Mouse (Mus musculus) thymus, postnatal 0 days (tissue): ENCODE measurements around the gene Phyh. TPM values are rescaled to one million over a fixed set of nuclear protein-coding genes. Genes with fewer than 3 reads are reported as not detected.

Experiments
- polyA plus RNA-seq: library from polyadenylated mRNA; unstranded; fragments of >200 nt; fragmentation: Nextera tagmentation; extraction: Ambion mirVana; gene quantifications from 2 replicates; pipeline ENCODE4 v1.2.1, GENCODE M21; 2015

The Phyh gene
- polyA plus RNA-seq, 1 experiment from 2014 or later: 20.3 TPM

Other genes with a start within 250 kb of the Phyh start
- gene Bend7, start 201.2 kb upstream of the Phyh start, polyA plus RNA-seq: 0.68 and 0.94 TPM in 2 replicates
- gene Sephs1, start 37.5 kb upstream of the Phyh start, polyA plus RNA-seq: 56.7 and 57.1 TPM in 2 replicates
- 3.1 and 3.9 TPM in 2 replicates for gene Ucma, start 57.1 kb downstream of the Phyh start, polyA plus RNA-seq
- gene Mcm10, start 93.8 kb downstream of the Phyh start, polyA plus RNA-seq: 31.0 and 35.5 TPM in 2 replicates
- 3.2 and 4.0 TPM in 2 replicates for gene Optn, start 145.0 kb downstream of the Phyh start, polyA plus RNA-seq
- gene Ccdc3, start 218.8 kb downstream of the Phyh start, polyA plus RNA-seq: 0.29 and 0.32 TPM in 2 replicates